Mouse (Mus musculus): ENCODE measurements around the gene Reep3. TPM values are rescaled to one million over a fixed set of nuclear protein-coding genes. Genes with fewer than 3 reads are reported as not detected.
A peak's percentile ranks its signal among the peaks of the same experiment; 100 is the strongest.

The Reep3 gene
- total RNA-seq, 2 experiments from 2014 or later: 42.9 to 43.7 TPM

DNA sequence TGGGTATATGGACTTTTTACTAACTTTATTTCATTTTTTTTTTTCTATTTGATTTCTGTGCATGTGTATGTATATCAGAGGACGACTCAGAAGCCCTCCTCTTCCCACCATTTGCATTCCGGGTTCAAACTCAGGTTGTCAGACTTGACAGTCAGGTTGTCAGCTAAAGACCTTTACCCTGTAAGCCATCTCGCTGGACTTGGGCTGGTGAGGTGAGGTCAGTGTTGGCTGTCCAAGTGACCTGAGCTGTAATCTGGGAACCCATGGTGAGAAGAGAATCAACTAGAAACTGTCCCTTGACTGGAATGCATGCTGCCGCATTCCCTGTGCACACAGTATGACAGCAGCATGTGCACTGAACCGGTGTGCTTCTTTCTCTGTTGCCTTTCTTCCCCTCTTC is 12.9 kb upstream of the Reep3 start:
- DNase-seq: no peak

DNA sequence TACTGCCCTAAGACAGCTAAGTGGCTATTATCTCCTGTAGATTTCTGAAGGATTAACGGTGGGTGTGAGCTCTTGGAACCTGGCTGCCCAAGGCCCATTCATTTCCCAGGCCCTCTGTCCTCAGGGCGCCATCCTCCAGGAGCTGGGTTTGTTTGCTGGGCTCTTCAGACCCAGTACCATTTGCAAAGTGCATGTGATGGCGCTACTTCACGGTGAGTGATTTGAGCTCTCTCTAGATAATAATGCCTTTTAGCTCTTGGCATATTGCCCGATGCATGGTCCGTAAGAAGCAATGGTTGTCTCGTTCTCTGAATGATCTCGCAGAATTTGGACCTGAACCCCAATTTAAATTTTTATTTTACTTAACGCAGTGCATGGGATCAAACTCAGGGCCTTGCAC is 11.4 kb upstream of the Reep3 start:
- no peak for DNase-seq

DNA sequence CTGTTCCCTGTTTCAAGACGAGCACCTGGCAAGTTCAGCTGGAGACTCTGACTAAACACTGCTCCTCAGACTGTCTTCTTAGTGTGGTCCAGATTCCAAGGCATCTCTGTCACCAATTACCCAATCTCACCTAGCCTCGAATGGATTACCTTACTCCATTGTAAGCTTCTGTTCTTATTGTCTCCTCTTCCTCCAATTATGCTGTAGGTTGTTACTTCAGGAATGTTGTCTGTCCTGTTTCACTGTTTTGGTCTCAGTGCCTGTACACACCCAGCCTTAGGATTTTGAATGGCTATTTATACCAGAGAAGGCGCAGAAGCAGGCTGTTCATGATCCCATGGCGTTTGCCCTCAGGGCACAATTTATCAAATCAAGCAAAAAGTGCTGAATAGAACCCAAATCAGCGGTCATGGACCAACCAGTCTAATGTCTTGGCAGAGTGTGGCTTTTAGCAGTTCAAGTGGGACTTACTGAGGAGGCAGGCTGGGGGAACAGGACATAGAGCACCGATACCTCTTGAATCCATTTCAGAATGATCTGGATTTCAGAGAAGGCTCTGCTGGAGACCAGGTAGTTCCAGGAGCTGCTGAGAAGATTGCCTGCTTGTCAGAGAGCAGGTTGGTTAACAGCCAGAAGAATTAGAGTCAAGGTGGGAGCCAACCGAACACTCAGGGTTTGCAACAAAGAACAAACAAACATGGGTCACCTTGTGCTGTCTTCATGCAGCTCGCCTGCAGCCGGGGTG is 10.4 kb upstream of the Reep3 start:
- DNase-seq: no peak

DNA sequence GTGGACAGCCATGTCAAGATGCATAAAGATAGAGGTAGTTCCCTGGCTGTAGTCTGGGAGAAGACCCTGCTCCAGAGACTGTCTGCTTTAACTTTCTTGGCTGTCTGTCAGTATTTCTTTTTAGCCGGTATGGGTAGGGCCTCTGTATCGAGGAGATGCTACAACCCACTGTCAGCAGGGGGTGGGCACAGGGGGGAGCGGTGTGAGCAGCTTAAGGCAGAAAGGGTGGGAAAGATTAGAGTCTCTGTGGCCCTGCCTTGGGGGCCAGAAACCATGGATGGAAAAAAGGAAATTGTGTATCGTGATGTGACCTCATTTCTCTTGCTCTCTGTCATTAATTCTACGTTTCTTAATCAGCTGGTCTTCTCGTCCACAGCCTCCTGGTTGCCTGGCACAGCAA is 9.7 kb upstream of the Reep3 start:
- no peak for DNase-seq

DNA sequence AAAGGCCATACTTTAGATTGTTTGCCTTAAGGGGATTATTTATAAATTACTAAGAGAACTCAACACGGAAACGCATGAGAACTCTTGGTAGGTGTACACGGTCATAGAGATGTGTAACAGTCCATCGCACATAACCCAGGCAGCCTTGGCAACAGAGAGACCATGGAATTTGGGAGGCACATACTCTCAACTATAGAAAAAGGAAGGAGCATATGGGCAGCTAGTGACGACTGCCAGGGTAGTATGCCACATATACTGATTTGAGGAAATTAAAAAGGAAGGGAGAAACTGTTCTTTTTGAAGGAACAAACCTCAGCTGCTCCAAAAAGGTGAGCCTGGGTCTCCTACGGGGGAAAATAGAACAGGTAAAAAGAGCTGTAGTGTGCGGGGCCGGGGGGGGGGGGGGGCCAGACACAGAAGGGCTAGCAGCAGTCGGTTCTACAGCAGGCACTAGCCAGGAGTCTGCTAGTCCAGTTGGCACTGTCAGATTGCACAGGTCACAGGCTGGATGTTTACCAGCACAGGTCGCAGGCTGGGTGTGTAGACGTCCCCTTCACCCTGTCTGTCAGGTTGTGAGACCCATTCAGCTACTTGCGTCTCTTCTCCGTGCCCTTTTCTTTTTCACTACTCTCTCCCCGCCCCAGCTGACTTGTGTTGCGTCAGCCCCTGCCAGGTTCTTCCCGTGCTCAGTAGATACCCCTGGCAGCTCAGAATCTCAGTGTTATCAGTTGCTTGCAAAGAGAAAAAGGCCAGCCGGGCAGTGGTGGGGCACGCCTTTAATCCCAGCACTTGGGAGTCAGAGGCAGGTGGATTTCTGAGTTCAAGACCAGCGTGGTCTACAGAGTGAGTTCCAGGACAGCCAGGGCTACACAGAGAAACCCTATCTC is 8.8 kb upstream of the Reep3 start:
- DNase-seq: no peak

DNA sequence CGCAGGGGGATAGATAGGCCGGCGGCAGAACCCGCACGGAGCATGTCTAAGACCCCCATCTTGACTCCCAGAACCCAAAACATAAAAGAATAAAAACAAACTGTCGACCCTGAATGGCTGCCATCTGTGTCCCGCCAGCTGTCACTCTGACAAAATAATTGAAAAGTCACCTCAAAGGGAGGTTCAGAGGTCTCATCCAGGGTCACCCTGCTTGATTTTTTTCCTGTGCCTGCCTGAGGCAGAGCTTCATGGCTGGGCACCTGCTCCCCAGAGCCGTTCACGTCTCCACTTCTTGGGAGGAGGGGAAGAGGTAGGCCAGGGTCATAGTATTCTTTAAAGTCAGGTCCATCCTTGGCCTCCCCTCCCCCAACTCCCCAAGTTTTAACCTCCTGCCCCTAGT is 7.8 kb upstream of the Reep3 start:
- no peak for DNase-seq

DNA sequence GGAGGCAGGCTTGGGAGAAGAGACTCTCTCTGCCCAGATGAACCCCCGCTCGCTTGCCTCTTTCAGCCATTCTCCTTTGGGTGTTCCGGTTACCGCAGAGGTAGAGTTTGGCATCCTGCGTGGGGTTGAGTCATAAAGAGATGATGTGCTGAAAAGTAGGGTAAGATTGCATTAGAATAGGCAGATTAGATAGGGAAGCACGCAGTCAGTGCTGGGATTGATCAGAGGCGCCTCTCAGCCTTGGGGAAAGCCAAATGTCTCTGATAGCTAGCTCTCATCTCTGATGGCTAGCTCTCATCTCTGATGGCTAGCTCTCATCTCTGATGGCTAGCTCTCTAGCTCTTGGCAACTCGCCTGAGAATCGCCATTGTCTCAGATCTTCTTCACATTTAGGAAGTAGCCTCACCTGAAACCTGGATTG is 4.1 kb upstream of the Reep3 start:
- no peak for DNase-seq

DNA sequence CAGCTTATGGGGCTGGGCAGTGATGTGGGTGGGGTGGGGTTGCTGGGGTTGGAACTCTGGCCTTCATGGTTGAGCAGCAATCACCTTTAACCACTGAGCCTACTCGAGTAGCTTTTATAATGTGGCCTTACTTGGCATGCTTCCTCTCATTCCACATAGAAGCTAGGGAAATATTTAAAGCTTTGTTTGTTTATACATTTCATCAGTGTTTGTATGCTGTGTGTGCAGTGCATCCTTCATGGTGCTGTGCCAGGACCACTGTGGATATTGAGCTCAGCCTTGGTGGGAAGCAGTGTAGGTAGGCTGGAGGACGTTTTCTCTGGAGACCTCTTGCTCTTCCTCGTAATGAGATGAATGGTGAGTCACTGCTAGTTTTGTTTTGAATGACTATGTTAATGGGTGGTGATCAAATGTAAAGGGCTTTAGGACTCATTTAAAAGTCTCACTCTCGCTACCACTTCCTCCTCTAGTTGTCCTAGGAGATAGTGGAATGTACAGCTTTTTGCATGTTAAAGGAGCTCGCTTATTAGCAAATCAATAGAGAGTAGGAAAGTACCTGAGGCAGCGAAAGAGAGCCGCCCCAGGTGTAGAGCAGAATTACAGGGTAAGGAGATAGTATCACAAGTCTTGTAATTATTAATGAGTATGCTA is 3.4 kb upstream of the Reep3 start:
- no peak for DNase-seq

DNA sequence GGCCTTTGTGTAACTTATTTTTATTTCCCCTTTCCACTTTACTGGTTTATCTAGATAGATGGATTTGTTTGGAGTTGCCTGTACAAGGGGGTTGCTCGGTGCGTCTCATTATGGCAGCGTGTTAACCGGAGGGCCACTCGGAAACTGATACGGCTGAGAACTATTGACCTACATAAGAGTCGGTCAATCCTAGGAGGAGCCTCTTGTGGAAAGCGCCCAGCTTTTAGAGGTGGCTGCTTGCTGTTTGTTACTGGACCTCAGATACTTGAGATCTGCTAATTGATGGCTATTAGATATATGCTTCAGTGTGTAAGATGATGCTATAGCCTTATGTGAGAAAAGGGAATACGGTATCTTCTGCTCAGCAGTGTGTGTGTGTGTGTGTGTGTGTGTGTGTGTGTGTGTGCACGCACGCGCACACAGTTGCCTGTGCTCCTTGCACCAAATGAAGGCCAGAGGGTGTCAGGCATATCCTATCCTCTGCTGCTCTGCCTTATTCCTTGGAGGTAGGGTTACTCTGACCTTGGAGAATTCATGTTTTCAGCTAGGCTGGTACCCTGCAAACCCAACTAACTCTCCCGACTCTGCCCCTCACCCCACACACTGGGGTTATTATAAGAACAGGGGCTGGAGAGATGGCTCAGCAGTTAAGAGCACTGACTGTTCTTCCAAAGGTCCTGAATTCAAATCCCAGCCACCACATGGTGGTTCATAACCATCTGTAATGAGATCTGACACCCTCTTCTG is 2.6 kb upstream of the Reep3 start:
- DNase-seq: no peak

DNA sequence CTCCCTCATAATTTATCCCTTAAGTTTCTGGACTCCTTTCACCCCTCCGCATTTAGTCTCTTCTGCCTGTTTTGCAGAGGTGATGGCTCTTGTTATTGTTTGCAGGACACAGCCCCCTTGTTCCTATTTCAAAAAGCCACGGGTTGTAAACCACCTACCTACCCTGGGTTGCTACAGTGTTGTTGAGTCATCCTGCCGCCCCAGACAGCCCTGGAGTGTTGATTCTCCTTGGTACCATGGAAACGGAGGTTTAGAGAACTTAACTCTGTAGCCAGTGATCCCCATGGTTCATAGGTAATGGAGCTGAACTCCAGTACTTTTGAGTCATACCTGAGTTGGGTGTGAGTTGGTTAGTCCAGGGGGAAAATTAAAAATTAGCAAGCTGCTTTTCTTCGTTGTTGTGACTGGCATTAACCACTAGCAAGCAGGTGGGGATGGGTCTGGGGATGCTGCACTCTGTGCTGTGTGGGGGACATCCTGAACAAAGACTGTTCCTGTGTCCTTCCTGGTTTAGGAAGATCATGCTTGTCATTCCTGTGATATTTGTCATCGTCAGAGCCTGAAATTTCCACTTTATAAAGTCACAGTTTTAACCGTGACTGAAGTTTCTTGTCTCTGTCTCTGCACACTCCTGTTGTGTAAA is 1.8 kb upstream of the Reep3 start:
- DNase-seq: no peak

DNA sequence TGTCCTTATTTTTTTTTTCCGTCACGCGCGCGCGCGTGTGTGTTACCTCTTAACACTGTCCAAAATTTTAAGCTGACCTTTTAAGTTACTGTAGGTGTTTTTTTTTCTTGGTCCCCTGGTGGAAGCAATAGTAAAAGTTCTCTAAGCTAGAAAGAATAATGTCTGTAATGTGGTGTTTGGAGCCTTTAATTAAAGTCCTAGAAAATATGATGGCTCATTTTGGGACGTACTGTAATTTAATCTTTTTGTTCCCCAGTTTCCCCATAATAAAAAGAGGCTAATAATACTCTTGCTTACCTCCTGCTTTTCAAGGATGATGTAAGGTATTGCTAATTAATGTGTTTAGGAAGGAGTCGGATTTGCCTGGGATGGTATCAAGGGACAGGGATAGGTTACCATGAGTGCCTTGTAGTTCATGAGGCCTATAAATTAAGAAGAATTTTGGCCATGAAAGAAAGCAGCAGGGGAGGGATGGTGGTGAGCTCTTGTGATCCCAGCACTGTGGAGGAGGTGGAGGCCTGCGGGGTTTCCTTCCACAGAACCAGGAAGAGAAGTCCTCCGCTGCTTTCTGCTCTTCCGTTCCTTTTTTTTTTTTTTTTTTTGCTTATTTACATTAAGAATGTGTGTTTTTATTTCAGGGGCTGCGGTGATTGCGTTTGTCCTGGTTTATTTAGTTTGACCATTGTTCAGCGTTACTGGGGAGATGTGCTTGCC is 849 bp upstream of the Reep3 start:
- DNase-seq: no peak

DNA sequence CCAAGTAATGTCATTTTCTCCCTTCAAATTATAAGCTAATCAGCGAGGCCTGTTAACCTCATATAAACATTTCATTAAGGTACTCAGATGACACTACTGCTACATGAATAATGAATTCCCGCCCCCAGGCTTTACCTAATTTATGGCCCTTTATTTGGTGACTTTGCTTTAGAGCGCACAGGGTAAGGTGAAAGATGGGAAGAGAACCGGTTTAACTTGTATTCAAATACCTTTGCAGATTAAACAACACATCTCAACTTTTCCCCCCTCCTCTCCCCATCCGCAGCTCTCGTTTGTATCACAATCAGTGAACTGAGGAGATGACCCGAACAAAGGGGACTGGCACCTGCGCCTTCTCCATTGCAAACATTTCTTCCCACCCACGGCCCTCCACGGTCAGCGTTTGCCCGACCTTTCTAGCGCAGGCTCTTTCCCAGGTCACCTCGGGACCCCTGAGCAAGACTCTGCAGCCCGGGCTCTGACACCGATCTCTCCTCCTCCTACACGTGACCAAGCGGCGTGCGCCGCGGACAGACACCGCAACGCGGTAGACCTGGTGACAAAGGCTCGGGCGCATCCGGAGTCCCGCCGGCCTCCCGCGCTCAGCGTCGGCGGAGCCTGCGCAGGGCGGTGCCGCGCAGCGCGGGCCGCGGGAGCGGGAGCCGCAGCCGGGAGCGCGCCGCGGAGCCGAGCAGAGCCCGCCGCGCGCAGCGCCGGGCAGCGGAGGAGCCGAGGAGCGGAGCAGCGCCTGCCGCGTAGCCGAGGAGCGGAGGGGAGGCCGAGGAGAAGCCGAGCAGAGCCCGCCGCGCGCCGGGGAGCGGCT is 736 bp downstream of the Reep3 start, which contains the start of gene Jmjd1c:
Jmjd1c (plus strand) TSS at position 328 of the 823 bp plus-strand sequence.
- peak; percentile 81 for DNase-seq

DNA sequence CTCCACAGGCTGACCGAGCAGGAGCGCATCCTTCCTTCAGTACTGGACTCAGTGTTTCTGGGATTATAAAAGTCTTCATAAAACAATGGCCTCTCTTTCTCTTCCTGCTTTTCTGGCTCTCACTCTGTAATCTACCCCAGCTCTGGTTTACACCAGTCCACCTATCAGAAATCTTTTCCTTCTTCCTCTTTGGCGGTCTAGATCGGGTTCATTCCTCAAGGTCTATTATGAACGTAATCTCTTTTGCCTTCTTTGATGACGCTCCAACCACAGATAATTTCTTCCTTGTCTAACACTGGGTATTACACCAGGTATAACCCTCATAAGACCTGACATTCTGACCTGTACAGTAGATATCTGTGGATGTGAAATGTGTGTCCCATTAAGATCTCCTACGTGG is 1.8 kb downstream of the Reep3 start:
- no peak for DNase-seq

DNA sequence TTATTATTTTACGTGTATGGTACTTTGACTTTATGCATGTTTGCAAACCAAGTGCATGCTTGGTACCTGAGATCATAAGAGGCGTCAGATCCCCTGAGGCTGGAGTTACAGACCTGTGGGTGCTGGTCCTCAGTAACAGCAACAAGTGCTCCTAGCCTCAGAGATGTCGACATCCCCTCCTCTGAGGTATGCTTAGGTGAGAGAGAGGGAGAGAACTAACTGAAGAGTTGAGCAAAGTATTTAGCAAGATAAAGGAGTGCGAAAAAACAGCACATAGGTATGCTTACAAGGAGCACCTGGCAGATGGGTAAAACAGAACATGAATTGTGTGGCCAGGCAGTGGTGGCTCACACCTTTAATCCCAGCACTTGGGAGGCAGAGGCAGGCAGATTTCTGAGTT is 6.1 kb downstream of the Reep3 start:
- no peak for DNase-seq

DNA sequence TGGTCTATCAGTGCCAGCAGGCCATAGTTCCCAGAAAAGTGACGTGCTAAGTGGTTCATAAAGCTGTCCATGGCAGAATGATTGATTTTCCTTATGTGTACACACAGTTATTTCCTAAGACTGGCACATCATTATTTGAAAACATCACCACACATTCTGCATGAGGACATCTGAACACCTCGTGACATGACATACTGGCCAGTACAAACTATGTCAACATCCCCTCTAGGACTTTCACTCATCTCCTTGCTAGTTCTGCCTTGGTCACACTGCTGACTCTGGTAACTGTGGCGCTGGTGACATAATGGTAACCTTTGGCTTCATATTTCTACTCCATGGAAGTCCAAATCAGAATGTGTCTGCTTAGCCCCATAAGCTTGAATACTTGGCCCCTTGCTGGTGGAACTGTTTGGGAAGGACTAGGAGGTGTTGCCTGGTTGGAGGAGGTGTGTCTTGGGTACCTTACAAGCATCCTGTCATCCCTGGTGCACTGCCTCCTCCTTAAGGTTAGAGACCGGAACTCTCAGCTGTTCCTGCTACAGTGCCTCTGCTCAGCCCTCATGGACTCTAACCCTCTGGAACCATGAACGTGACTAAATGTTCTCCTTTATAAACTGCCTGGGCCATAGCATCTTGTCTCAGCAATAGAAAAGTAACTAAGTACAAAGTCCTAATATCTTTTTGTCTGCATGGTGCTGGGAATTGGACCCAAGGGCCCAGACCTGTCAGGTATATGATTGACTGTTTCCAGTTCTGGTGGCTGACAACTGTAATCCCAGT is 9.1 kb downstream of the Reep3 start:
- no peak for DNase-seq

DNA sequence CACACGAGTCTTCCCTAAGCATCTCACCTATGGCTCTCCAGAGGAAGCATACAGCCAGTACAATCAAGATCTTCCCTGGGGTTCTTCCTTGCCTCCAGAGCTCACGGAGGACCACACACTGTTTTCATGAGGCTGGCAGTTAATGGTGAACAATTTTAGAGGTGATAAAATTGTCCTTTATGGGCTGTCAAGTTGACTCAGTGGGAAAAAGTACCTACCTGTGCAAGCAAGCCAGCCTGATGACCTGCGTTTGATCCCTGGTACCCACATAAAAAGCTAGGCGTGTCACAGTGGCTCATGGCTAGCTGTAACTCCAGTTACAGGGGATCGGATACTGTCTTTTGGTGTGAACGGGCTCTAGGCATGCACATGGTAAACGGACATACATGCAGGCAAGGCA is 10.8 kb downstream of the Reep3 start:
- DNase-seq: no peak

DNA sequence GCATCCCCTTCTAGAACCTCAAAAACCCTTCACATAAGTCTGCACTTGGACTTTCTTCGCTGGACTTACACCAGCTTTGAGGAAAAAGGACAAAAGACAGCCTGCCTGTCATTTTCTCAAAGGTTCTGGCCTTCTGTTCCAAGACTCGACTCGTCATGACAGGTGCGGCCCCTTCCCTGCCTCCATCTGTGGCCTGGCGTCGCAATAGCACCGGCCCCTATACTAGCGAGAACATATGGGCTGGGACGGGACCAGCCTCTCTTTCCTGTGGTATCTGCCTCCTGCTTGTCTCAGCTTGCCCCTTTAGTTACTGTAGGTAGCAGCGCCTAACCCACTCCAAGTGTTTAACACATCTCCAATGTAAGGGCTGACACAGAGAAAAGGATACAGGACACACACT is 11.6 kb downstream of the Reep3 start:
- DNase-seq: no peak

DNA sequence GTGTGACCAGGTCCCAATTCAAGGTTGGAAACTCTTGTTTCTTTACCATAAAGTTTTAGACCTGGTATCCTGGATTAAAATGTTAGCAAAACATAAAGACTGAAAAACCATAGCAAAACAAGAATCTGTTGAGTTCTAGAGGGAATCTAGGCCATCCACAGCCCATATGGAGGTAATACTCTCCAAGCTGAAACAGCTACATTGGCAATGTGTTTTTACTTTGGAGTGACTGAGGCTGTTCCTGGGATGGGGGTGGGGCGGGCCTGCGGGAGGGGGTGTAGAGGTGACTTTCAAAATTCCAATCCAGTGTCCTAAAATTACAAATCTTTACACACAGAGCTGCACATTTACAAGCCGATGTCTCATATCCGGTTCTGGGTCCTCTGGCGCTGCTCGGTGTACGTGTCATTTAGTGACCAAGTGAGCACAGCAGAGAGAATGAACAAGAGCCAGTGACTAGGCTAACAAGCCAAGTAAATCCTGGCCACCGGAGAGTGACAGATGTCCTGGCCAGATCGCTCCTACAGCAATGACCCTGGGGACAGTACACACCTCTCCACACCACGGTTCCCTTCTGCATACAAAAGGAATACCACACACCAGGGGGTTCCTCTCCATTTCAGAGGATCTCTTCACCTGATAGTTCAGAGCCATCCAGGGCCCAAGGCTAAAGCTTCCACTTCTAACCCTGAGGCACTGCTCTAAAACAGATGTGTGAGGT is 13.1 kb downstream of the Reep3 start:
- no peak for DNase-seq

DNA sequence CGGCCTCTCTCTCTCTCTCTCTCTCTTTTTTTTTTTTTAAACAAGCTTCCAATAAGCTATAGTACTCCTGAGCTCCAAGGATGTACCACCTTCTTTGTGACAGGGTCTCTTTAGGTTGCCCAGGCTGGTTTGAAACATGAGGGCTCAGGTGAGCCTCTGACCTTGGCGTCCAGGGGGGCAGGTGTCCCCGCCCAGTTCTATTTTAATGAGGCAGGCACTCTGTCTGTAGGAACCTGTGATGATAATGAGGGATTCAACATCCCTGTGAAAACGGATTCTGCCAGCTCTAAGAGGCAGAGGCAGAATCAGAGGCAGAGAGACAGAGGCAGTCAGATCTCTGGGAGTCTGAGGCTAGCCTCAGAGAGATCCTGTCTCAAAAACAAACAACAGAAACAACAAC is 14.2 kb downstream of the Reep3 start:
- no peak for DNase-seq
